Mouse (Mus musculus): ENCODE measurements around the gene Grk4. TPM values are rescaled to one million over a fixed set of nuclear protein-coding genes. Genes with fewer than 3 reads are reported as not detected.

The Grk4 gene
- total RNA-seq, 1 experiment = 0.45 TPM

DNA sequence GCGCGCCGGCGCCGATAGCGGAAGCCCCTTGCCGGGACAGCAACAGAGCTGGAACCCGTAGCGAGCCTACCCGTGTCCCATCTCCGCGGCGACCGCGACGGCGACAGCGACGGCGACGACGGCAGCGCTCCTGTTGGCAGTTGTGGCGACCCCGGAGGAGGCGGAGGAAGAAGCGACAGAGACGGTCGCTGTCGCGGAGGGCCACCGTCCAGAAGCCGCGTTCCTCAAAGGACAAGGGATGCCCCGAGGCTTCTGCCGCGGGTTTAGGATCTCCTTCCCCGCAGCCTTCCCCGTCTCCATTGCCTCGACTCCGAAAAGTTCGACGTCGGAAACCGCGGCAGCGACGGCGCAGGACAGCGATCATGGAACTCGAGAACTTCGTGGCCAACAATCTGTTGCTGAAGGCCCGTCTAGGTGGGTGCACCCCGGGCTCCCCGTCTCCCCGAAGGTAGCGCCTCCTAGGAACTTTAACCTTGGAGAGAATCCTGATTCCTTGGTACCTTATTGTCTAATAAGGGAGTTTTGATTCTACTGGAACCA, 482 bp downstream of the Grk4 start:
- Histone ChIP-seq H3K9ac (ENCODE audit: insufficient read depth, low read depth, low read length, poor library complexity, severe bottlenecking) (peak overlapping the region; percentile 55), H3K4me3 (ENCODE audit: insufficient read depth in 1 of 2, low read depth in 1 of 2, low read length in 2 of 2, poor library complexity in 1 of 2, severe bottlenecking in 1 of 2) (peak overlapping the region; percentile 70 to 71), H3K27ac (ENCODE audit: insufficient read depth, low read depth, low read length, poor library complexity, severe bottlenecking) (no peak overlapping the region), H3K4me1 (ENCODE audit: control insufficient read depth in 2 of 2, insufficient read depth in 2 of 2, low read length in 2 of 2, poor library complexity in 1 of 2) (no peaks in the 10 kb centered on the region; a peak in 1 of 4 replicates), H3K36me3 (ENCODE audit: control insufficient read depth, insufficient read depth, low read length, poor library complexity, severe bottlenecking) (peaks cover 13% of the 10 kb centered on the region), H3K9me3 (ENCODE audit: control insufficient read depth, insufficient read depth, low read depth, low read length) (no peaks in the 10 kb centered on the region)
- DNase-seq (ENCODE audit: low read depth, low spot score) = peak; percentile 34
- in situ Hi-C loops (cut with MboI; ENCODE audit: low sequenced_read_pairs in 2 of 2, unreplicated experiment in 2 of 2) = no loop called here
- TF ChIP-seq HCFC1 (IDR thresholded peaks at IDR 0.05; ENCODE audit: borderline replicate concordance, insufficient read depth, low read length) (no peak), CHD2 (IDR thresholded peaks at IDR 0.05; ENCODE audit: low read depth, low read length) (no peak), ZC3H11A (IDR thresholded peaks at IDR 0.05; ENCODE audit: borderline replicate concordance, low read depth, low read length) (no peak), MAFK (IDR thresholded peaks at IDR 0.05; ENCODE audit: insufficient read depth, low read depth, low read length) (no peak)

DNA sequence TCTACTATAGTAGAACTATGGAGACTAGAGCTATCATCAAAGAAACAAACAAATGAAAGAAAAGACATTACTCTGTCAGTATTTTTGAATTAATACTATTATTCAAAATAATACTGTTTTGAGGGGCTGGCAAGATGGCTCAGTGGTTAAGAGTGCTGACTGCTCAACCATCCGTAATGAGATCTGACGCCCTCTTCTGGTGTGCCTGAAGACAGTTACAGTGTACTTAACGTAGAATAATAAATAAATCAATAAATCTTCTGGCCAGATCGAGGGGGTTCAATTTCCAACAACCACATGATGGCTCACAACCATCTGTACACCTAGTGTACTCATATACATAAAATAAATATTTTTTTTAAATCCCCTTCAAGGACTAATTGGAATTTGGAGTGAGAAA, 1.7 kb downstream of the Grk4 start:
- Histone ChIP-seq H3K9me3 (ENCODE audit: control insufficient read depth, insufficient read depth, low read depth, low read length) (no peaks in the 10 kb centered on the region), H3K4me1 (ENCODE audit: control insufficient read depth in 2 of 2, insufficient read depth in 2 of 2, low read length in 2 of 2, poor library complexity in 1 of 2) (no peaks in the 10 kb centered on the region; a peak in 1 of 4 replicates), H3K27ac (ENCODE audit: insufficient read depth, low read depth, low read length, poor library complexity, severe bottlenecking) (no peak overlapping the region), H3K36me3 (ENCODE audit: control insufficient read depth, insufficient read depth, low read length, poor library complexity, severe bottlenecking) (peaks cover 4% of the 10 kb centered on the region; the same call in 1 of the 2 replicates), H3K9ac (ENCODE audit: insufficient read depth, low read depth, low read length, poor library complexity, severe bottlenecking) (no peak overlapping the region), H3K4me3 (ENCODE audit: insufficient read depth in 1 of 2, low read depth in 1 of 2, low read length in 2 of 2, poor library complexity in 1 of 2, severe bottlenecking in 1 of 2) (no peak overlapping the region)
- in situ Hi-C loops (cut with MboI; ENCODE audit: low sequenced_read_pairs in 2 of 2, unreplicated experiment in 2 of 2) = no loop called here
- no peak for DNase-seq (ENCODE audit: low read depth, low spot score)
- TF ChIP-seq MAFK (IDR thresholded peaks at IDR 0.05; ENCODE audit: insufficient read depth, low read depth, low read length) = no peak
- TF ChIP-seq CHD2 (IDR thresholded peaks at IDR 0.05; ENCODE audit: low read depth, low read length) = no peak
- no peak for TF ChIP-seq ZC3H11A (IDR thresholded peaks at IDR 0.05; ENCODE audit: borderline replicate concordance, low read depth, low read length)

DNA sequence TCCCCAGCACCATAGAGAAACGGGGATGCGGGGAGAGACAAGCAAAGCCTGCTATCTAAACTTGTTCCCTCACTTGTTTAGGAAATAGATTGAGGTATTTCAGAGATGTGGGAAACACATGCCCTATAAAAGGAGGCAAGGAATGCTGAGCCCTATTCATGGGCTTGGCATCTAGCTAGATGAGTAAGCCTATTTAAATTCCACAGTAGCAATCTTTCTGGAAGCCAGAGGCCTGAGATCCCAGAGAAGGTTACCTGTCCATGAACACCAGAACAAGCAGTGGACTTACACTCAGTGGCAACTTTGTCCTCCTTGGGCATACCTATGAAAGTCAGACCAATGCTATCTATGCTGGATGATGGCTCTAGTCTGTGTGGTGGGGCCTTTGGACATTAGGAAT, 3.1 kb downstream of the Grk4 start:
- in situ Hi-C loops (cut with MboI; ENCODE audit: low sequenced_read_pairs in 2 of 2, unreplicated experiment in 2 of 2) = no loop called here
- Histone ChIP-seq H3K36me3 (ENCODE audit: control insufficient read depth, insufficient read depth, low read length, poor library complexity, severe bottlenecking) (no peaks in the 10 kb centered on the region), H3K4me3 (ENCODE audit: insufficient read depth in 1 of 2, low read depth in 1 of 2, low read length in 2 of 2, poor library complexity in 1 of 2, severe bottlenecking in 1 of 2) (no peak overlapping the region), H3K9ac (ENCODE audit: insufficient read depth, low read depth, low read length, poor library complexity, severe bottlenecking) (no peak overlapping the region), H3K9me3 (ENCODE audit: control insufficient read depth, insufficient read depth, low read depth, low read length) (no peaks in the 10 kb centered on the region), H3K27ac (ENCODE audit: insufficient read depth, low read depth, low read length, poor library complexity, severe bottlenecking) (no peak overlapping the region), H3K4me1 (ENCODE audit: control insufficient read depth in 2 of 2, insufficient read depth in 2 of 2, low read length in 2 of 2, poor library complexity in 1 of 2) (no peaks in the 10 kb centered on the region; a peak in 1 of 4 replicates)
- TF ChIP-seq ZC3H11A (IDR thresholded peaks at IDR 0.05; ENCODE audit: borderline replicate concordance, low read depth, low read length) = no peak
- no peak for TF ChIP-seq ZNF384 (IDR thresholded peaks at IDR 0.05; ENCODE audit: low read depth, low read length)
- TF ChIP-seq MAFK (IDR thresholded peaks at IDR 0.05; ENCODE audit: insufficient read depth, low read depth, low read length) = no peak
- no peak for TF ChIP-seq CHD2 (IDR thresholded peaks at IDR 0.05; ENCODE audit: low read depth, low read length)
- DNase-seq (ENCODE audit: low read depth, low spot score) = no peak

DNA sequence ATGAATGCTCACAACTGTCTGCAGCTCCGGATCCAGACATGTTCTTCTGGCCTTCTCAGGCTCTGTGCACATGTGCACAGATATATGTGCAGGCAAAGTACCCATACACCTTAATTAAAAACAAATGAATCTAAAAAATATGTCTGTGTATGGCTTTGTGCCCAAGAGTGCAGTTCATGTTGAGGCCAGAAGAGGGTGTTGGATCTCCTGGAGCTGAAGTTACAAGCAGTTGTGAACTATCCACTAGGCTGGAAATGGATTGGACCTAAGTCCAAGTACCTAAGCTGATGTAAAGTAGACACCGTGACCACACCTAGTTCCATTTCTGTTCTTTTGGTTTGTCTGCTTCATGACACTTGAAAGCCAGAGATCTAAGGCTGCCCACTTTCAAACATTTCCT, 9.3 kb downstream of the Grk4 start:
- Histone ChIP-seq H3K9me3 (ENCODE audit: control insufficient read depth, insufficient read depth, low read depth, low read length) (no peaks in the 10 kb centered on the region), H3K4me3 (ENCODE audit: insufficient read depth in 1 of 2, low read depth in 1 of 2, low read length in 2 of 2, poor library complexity in 1 of 2, severe bottlenecking in 1 of 2) (no peak overlapping the region), H3K27ac (ENCODE audit: insufficient read depth, low read depth, low read length, poor library complexity, severe bottlenecking) (no peak overlapping the region), H3K9ac (ENCODE audit: insufficient read depth, low read depth, low read length, poor library complexity, severe bottlenecking) (no peak overlapping the region), H3K36me3 (ENCODE audit: control insufficient read depth, insufficient read depth, low read length, poor library complexity, severe bottlenecking) (no peaks in the 10 kb centered on the region), H3K4me1 (ENCODE audit: control insufficient read depth in 2 of 2, insufficient read depth in 2 of 2, low read length in 2 of 2, poor library complexity in 1 of 2) (no peaks in the 10 kb centered on the region)
- DNase-seq (ENCODE audit: low read depth, low spot score) = no peak
- TF ChIP-seq ZNF384 (IDR thresholded peaks at IDR 0.05; ENCODE audit: low read depth, low read length) (no peak), CHD2 (IDR thresholded peaks at IDR 0.05; ENCODE audit: low read depth, low read length) (no peak)
- in situ Hi-C loops (cut with MboI; ENCODE audit: low sequenced_read_pairs in 2 of 2, unreplicated experiment in 2 of 2) = no loop called here

DNA sequence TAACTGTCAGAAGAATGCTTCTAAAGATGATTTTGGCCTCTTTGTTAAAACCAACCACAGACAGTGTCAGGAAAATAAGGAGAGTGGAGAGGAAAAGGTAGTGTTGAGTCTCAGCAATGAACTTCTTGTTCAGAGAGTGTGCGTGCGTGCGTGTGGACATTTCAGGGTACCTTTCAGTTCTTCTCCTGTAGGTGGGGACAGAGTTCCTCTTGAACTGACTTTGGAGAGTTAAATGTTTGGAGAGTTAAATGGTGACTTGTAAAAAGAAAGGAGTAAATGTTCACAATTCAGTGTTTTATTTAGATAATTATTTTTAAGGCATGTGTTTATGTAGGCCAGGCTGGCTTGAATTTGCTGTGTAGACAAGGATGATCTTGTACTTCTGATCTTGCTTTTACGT, 10.1 kb downstream of the Grk4 start:
- DNase-seq (ENCODE audit: low read depth, low spot score) = no peak
- TF ChIP-seq CHD2 (IDR thresholded peaks at IDR 0.05; ENCODE audit: low read depth, low read length) (no peak), ZC3H11A (IDR thresholded peaks at IDR 0.05; ENCODE audit: borderline replicate concordance, low read depth, low read length) (no peak), ZNF384 (IDR thresholded peaks at IDR 0.05; ENCODE audit: low read depth, low read length) (no peak), MAFK (IDR thresholded peaks at IDR 0.05; ENCODE audit: insufficient read depth, low read depth, low read length) (no peak), HCFC1 (IDR thresholded peaks at IDR 0.05; ENCODE audit: borderline replicate concordance, insufficient read depth, low read length) (no peak)
- Histone ChIP-seq H3K9me3 (ENCODE audit: control insufficient read depth, insufficient read depth, low read depth, low read length) (no peaks in the 10 kb centered on the region), H3K27ac (ENCODE audit: insufficient read depth, low read depth, low read length, poor library complexity, severe bottlenecking) (no peak overlapping the region), H3K36me3 (ENCODE audit: control insufficient read depth, insufficient read depth, low read length, poor library complexity, severe bottlenecking) (no peaks in the 10 kb centered on the region), H3K9ac (ENCODE audit: insufficient read depth, low read depth, low read length, poor library complexity, severe bottlenecking) (no peak overlapping the region), H3K4me3 (ENCODE audit: insufficient read depth in 1 of 2, low read depth in 1 of 2, low read length in 2 of 2, poor library complexity in 1 of 2, severe bottlenecking in 1 of 2) (no peak overlapping the region), H3K4me1 (ENCODE audit: control insufficient read depth in 2 of 2, insufficient read depth in 2 of 2, low read length in 2 of 2, poor library complexity in 1 of 2) (no peaks in the 10 kb centered on the region)
- in situ Hi-C loops (cut with MboI; ENCODE audit: low sequenced_read_pairs in 2 of 2, unreplicated experiment in 2 of 2) = no loop called here

All from ES-E14 (cell line).